Mouse (Mus musculus): ENCODE data around the gene Prss53. TPM values are rescaled to one million over a fixed set of nuclear protein-coding genes. Genes with fewer than 3 reads are reported as not detected.

The Prss53 gene
- 0.32 and 0.36 TPM in 2 replicates for polyA plus RNA-seq (2014; fragmentation: Nextera tagmentation; extraction: Ambion mirVana)

GRCm38 (mm10) chr7:127890798-127891197 is at the start of gene Prss53:
Prss53 (minus strand) TSS chr7:127890970.
- WGBS, result 40% methylated on average over 4 of the region's 4 CpGs
- Histone ChIP-seq H3K9me3 (ENCODE audit: control insufficient read depth, low read length) (no peaks in the 10 kb centered on the region), H3K36me3 (ENCODE audit: control insufficient read depth, insufficient read depth, low read length) (peaks cover 16% of the 10 kb centered on the region; the same call in 1 of the 2 replicates), H3K4me2 (no peak within 1 kb of the TSS), H3K4me1 (ENCODE audit: control insufficient read depth, insufficient read depth, low read length) (peaks cover 7% of the 10 kb centered on the region), H3K9ac (ENCODE audit: low read length) (no peak within 1 kb of the TSS), H3K27me3 (ENCODE audit: control insufficient read depth, insufficient read depth, low read length) (no peaks in the 10 kb centered on the region), H3K4me3 (ENCODE audit: low read depth, low read length) (no peak within 1 kb of the TSS), H3K27ac (ENCODE audit: low read depth, low read length) (no peak within 1 kb of the TSS)
- ATAC-seq (ENCODE audit: low FRiP score) (no peak), DNase-seq (ENCODE audit: low spot score, missing footprints) (no peak)

GRCm38 (mm10) chr7:127936216-127936884 is 45.6 kb upstream of the Prss53 start:
- H3K4me3 ChIP-seq (ENCODE audit: low read depth, low read length), result peak overlapping the region; percentile 66
- no peaks in the 10 kb centered on the region for H3K27me3 ChIP-seq (ENCODE audit: control insufficient read depth, insufficient read depth, low read length)
- H3K27ac ChIP-seq (ENCODE audit: low read depth, low read length), result no peak overlapping the region
- no peaks in the 10 kb centered on the region for H3K36me3 ChIP-seq (ENCODE audit: control insufficient read depth, insufficient read depth, low read length)
- H3K9me3 ChIP-seq (ENCODE audit: control insufficient read depth, low read length), result no peaks in the 10 kb centered on the region
- peak; percentile 6; the same call in 1 of the 2 replicates for ATAC-seq (ENCODE audit: low FRiP score)
- H3K4me2 ChIP-seq, result peak overlapping the region; percentile 98
- 58% methylated on average over 18 of the region's 18 CpGs for WGBS
- peaks cover 19% of the 10 kb centered on the region for H3K4me1 ChIP-seq (ENCODE audit: control insufficient read depth, insufficient read depth, low read length)
- peak overlapping the region; percentile 84 for H3K9ac ChIP-seq (ENCODE audit: low read length)
- peak; percentile 81 for DNase-seq (ENCODE audit: low spot score, missing footprints)

DNA sequence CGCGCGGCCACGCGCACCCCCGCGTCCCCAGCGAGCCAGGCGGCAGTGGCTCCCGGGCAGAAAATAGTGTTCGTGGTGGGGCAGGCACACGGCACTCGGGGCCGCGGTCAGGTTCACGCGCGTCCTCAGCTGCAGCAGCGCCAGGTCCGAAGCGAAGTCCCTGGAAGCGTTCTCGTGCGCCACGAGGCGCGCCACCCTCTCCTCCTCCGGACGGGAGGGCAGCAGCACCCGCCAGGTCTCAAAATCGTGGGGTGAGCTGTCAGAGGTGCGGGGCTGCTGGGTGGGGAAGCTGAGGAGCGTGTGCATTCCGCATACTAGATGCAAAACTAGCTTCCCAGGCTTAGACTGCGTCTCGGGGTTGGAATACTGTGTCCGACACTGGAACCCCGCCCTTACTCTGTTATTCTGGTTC is 45.0 kb upstream of the Prss53 start:
- H3K4me3 ChIP-seq (ENCODE audit: low read depth, low read length), result peak overlapping the region; percentile 66
- no peak overlapping the region; the same call in 1 of the 2 replicates for H3K27ac ChIP-seq (ENCODE audit: low read depth, low read length)
- H3K27me3 ChIP-seq (ENCODE audit: control insufficient read depth, insufficient read depth, low read length), result no peaks in the 10 kb centered on the region
- peak overlapping the region; percentile 84 for H3K9ac ChIP-seq (ENCODE audit: low read length)
- H3K4me2 ChIP-seq, result peak overlapping the region; percentile 98
- ATAC-seq (ENCODE audit: low FRiP score), result no peak
- no peak for DNase-seq (ENCODE audit: low spot score, missing footprints)
- peaks cover 19% of the 10 kb centered on the region for H3K4me1 ChIP-seq (ENCODE audit: control insufficient read depth, insufficient read depth, low read length)
- WGBS, result under 1% methylated on average over 37 of the region's 38 CpGs
- H3K9me3 ChIP-seq (ENCODE audit: control insufficient read depth, low read length), result no peaks in the 10 kb centered on the region
- no peaks in the 10 kb centered on the region for H3K36me3 ChIP-seq (ENCODE audit: control insufficient read depth, insufficient read depth, low read length)

DNA sequence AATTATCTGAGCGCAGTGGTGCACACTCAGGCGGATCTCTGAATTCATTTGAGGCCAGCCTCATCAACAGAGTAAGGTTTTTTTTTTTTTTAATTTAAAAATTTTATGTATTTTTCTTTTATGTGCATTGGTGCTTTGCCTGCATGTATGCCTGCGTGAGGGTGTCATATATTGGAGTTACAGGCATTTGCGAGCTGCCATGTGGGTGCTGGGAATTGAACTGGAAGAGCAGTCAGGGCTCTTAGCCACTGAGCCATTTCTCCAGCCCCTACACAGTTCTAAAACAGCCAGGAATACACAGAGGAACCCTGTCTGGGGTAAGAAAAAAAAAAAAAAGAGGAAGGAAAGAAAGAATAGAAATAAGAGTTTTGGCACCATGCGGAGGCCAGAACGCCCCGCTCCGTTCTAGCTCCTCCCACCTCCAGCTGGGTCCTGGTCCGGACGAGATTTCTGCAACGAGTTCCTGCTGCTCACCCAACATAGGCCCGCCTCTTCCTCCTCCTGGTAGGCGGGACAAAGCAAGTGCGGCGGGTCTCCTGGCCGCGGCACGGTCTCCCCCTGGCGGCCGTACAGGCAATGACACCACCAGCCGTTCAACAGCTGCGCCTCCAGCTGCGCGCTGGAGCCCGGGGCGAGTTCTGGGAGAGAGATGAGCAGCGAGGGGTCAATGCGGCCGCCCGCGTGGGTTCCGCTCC is 44.4 kb upstream of the Prss53 start:
- DNase-seq (ENCODE audit: low spot score, missing footprints) (peak; percentile 100), ATAC-seq (ENCODE audit: low FRiP score) (peak; percentile 95)
- 7% methylated on average over 32 of the region's 32 CpGs for WGBS
- Histone ChIP-seq H3K36me3 (ENCODE audit: control insufficient read depth, insufficient read depth, low read length) (no peaks in the 10 kb centered on the region), H3K4me1 (ENCODE audit: control insufficient read depth, insufficient read depth, low read length) (peaks cover 19% of the 10 kb centered on the region), H3K9me3 (ENCODE audit: control insufficient read depth, low read length) (no peaks in the 10 kb centered on the region), H3K4me2 (peak overlapping the region; percentile 98), H3K27me3 (ENCODE audit: control insufficient read depth, insufficient read depth, low read length) (peaks cover under 1% of the 10 kb centered on the region; the same call in 1 of the 2 replicates), H3K27ac (ENCODE audit: low read depth, low read length) (no peak overlapping the region; the same call in 1 of the 2 replicates), H3K9ac (ENCODE audit: low read length) (peak overlapping the region; percentile 84), H3K4me3 (ENCODE audit: low read depth, low read length) (peak overlapping the region; percentile 66)

DNA sequence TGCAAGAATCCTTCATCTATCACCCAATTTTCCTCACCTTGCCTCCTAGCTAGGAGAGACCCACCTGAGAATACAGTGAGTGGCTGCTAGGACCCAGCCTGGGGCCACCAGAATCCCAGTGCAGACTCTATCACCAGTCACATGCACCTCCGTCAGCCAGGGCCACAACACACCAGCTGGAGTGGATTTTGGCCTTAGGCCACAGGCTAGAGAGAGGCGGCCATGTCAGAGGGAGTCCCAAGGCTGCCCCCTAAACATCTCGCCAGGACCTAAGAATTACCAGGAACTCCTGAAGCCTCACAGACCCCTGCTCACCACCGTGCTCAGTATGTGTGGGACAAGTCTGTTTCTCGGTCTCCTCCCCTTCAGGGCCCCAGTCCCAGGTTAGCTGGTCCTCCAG is 43.3 kb upstream of the Prss53 start:
- Histone ChIP-seq H3K4me1 (ENCODE audit: control insufficient read depth, insufficient read depth, low read length) (peaks cover 19% of the 10 kb centered on the region), H3K27me3 (ENCODE audit: control insufficient read depth, insufficient read depth, low read length) (peaks cover 6% of the 10 kb centered on the region; the same call in 1 of the 2 replicates), H3K36me3 (ENCODE audit: control insufficient read depth, insufficient read depth, low read length) (no peaks in the 10 kb centered on the region), H3K9me3 (ENCODE audit: control insufficient read depth, low read length) (no peaks in the 10 kb centered on the region), H3K27ac (ENCODE audit: low read depth, low read length) (no peak overlapping the region), H3K9ac (ENCODE audit: low read length) (no peak overlapping the region), H3K4me3 (ENCODE audit: low read depth, low read length) (no peak overlapping the region), H3K4me2 (no peak overlapping the region)
- WGBS, result 89% methylated on average over 5 of the region's 5 CpGs
- DNase-seq (ENCODE audit: low spot score, missing footprints) (no peak), ATAC-seq (ENCODE audit: low FRiP score) (no peak)

DNA sequence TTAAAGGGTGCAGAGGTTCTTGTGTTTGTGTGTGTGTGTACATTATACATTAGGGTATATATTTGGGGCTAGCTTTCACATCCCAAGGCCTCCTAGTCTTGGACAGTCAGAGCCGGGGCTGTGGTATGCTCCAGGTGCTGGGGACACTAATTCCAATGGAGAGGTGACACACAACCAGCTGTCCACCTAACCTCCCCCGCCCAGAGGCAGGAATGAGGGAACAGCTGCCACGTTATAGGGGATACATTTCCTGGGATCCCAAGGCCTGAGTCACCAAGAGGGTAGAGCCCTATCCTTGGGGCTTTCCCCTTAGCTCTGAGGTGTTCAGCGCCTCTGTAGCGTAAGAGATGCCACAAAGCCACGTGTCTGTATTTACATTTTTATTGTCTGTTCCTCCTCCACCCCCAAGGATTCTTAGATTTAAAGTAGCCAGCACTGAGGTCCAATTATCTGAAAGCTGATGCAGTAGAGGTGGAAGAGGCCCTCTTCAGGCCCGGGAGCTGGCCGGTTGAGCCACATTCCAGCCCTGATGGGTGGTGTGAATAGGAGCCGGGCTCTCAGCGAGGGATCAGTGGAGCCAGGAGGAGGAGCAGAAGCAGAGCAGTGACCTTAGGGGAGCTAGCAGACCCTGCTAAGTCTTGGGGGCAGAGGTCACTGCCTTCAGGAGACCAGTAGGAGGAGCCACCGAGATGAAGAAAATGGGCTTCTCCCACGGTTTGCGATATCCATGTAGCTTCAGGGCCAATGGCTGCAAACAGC is 41.7 kb upstream of the Prss53 start:
- no peaks in the 10 kb centered on the region for H3K9me3 ChIP-seq (ENCODE audit: control insufficient read depth, low read length)
- ATAC-seq (ENCODE audit: low FRiP score) (no peak), DNase-seq (ENCODE audit: low spot score, missing footprints) (peak; percentile 85)
- H3K27me3 ChIP-seq (ENCODE audit: control insufficient read depth, insufficient read depth, low read length), result peaks cover 11% of the 10 kb centered on the region; the same call in 1 of the 2 replicates
- no peaks in the 10 kb centered on the region for H3K36me3 ChIP-seq (ENCODE audit: control insufficient read depth, insufficient read depth, low read length)
- 12% methylated on average over 13 of the region's 13 CpGs for WGBS
- peaks cover 19% of the 10 kb centered on the region for H3K4me1 ChIP-seq (ENCODE audit: control insufficient read depth, insufficient read depth, low read length)
- H3K27ac ChIP-seq (ENCODE audit: low read depth, low read length), result no peak overlapping the region
- no peak overlapping the region for H3K4me2 ChIP-seq
- no peak overlapping the region for H3K4me3 ChIP-seq (ENCODE audit: low read depth, low read length)
- no peak overlapping the region for H3K9ac ChIP-seq (ENCODE audit: low read length)

- H3K9ac ChIP-seq (ENCODE audit: low read length), result peak overlapping the region; percentile 17; the same call in 1 of the 2 replicates
- no peaks in the 10 kb centered on the region for H3K36me3 ChIP-seq (ENCODE audit: control insufficient read depth, insufficient read depth, low read length)
- H3K27me3 ChIP-seq (ENCODE audit: control insufficient read depth, insufficient read depth, low read length), result peaks cover 11% of the 10 kb centered on the region; the same call in 1 of the 2 replicates
- H3K4me1 ChIP-seq (ENCODE audit: control insufficient read depth, insufficient read depth, low read length), result peaks cover 19% of the 10 kb centered on the region
- H3K27ac ChIP-seq (ENCODE audit: low read depth, low read length), result no peak overlapping the region
- no peak overlapping the region for H3K4me3 ChIP-seq (ENCODE audit: low read depth, low read length)
- no peaks in the 10 kb centered on the region for H3K9me3 ChIP-seq (ENCODE audit: control insufficient read depth, low read length)
- 35% methylated on average over 13 of the region's 13 CpGs for WGBS
- ATAC-seq (ENCODE audit: low FRiP score) (no peak), DNase-seq (ENCODE audit: low spot score, missing footprints) (peak; percentile 89)
- no peak overlapping the region for H3K4me2 ChIP-seq
Observed at GRCm38 (mm10) chr7:127931351-127932135, 40.8 kb upstream of the Prss53 start.

DNA sequence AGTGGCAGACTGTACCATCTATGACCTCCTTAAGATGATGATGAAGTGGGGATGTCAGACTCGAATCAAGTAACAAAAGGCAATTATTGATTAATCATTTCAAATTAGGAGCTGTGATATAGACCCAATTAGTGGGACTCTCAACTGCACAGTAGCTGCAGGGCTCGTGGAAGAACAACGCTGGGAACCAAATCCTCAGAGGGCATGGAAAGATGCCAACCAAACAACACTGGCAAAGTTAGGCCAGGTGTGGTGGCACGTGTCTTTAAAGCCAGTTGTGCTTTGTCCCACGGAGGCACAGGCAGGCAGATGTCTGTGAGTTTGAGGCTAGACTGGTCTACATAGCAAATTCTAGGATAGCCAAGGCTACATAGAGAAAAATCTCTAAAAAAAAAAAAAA is 39.9 kb upstream of the Prss53 start:
- no peak overlapping the region for H3K4me3 ChIP-seq (ENCODE audit: low read depth, low read length)
- no peak overlapping the region for H3K4me2 ChIP-seq
- H3K27me3 ChIP-seq (ENCODE audit: control insufficient read depth, insufficient read depth, low read length), result peaks cover 11% of the 10 kb centered on the region; the same call in 1 of the 2 replicates
- DNase-seq (ENCODE audit: low spot score, missing footprints) (no peak), ATAC-seq (ENCODE audit: low FRiP score) (no peak)
- no peaks in the 10 kb centered on the region for H3K9me3 ChIP-seq (ENCODE audit: control insufficient read depth, low read length)
- H3K9ac ChIP-seq (ENCODE audit: low read length), result no peak overlapping the region
- peaks cover 3% of the 10 kb centered on the region; the same call in 1 of the 2 replicates for H3K36me3 ChIP-seq (ENCODE audit: control insufficient read depth, insufficient read depth, low read length)
- 86% methylated on average over 5 of the region's 5 CpGs for WGBS
- H3K4me1 ChIP-seq (ENCODE audit: control insufficient read depth, insufficient read depth, low read length), result peaks cover 12% of the 10 kb centered on the region
- no peak overlapping the region for H3K27ac ChIP-seq (ENCODE audit: low read depth, low read length)

All from midbrain, embryonic 11.5 days (tissue).